Mouse (Mus musculus): ENCODE measurements at regions not wholly inside any gene's neighbourhood (a gene's known extent, or its start where the extent isn't known, plus 50 kb on each side); places are given as distances from the start of the nearest gene placed in this dataset.

DNA sequence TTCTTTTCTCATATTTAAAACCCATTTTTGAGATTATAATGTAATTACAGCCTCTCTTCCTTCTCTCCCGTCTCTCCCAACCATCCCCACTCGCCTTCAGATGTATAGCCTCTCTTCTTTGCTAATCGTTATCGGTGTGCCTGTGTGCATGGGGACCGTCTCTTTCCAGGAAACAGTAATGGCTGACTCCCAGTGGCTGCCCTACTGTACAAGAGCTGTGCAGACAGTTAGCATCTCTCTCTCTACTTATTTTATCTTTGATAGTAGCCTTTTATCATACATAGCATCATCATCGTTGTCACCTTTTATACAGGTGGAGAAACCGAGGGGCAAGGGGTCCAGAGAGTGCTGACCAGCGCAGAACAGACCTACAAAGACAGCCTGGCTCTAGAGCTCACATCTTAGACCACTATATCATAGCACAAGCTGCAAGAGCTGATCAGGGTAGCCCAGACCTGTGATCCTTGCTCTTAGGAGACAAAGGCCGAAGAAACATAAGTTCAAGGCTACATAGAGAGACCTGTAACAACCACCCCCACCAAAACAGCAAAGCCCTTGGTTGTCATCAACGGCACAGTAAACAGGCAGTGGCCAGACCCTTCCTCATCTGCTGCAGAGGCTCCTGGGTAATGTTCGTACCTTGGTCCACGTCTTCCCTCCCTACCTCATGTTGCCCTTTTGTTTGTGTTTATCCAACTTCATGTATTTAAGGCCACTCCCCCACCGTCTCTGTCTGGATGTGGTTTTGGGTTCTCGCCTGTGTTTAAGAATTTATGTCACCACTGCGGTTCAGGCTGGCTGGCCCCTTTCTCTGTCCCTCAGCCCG lies 103.1 kb upstream of the Cpm start:
- DNase-seq, result no peak

DNA sequence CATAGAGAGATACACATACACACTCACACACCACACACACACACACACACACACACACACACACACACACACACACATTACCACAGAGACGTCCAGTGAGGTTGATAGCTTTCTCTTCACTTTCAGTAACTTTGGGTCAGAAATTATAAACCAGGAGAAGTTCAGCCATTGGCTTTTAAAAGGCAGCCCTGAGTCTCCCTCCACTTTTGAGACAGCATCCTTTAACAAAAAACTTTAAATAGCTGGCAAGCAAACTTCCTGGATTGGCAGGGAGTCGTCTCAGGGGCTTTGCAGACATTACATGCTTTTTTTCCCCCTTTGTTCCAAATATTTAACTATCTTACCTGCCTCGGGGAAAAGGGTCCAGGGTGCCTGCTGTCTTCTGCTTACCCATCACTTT lies 103.7 kb upstream of the Cpm start:
- DNase-seq, result no peak

DNA sequence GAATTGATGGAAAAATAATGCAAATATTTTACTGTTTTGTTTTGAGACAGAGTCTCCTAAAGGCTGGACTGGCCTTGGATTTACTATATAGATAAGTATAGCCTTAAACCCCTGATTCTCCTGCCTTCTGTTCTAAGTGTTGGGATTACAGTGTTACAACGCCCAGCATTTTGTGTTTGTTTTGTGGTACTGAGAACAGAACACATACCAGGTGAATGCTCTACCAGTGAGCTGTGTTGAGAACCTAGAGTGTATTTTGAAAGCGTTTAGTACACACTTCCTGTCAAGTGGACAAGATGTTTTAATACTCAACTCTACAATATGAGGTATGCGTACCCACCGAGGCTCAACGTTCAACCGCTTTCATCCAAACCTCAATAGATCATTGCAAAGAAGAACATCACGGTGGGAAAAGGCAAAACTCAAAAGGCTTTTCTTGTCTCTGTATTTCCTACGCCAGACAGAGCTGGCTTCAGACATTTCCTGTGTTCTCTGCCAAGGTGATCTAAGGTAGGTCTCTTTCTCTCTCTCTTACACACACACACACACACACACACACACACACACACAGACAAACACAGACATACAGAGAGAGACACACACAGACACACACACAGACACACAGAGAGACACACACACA lies 104.3 kb upstream of the Cpm start:
- DNase-seq, result no peak

DNA sequence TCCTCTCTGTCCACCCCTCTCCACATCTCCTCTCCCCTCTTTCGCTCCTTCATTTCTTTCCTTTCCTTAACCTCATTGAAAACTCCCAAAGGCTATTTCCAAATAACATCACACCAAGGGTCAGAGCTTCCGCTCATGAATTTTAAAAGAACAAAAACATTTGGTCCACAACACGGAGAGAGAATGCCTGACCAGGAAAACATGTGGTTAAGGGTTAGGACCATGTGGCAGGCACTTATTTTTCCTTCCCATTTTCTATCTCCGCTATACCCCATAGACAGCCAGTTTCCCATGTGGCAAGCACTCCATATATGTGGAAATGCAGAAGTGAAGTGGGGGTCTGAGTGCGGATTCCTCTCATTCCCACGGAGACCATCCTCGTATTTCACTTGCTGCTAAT lies 105.2 kb upstream of the Cpm start:
- no peak for DNase-seq

- no peak for DNase-seq
These were observed 106.1 kb upstream of the Cpm start for GRCm38 (mm10) chr10:117522906-117523829.

- DNase-seq, result no peak
These were observed 106.9 kb upstream of the Cpm start for GRCm38 (mm10) chr10:117522373-117522772.

DNA sequence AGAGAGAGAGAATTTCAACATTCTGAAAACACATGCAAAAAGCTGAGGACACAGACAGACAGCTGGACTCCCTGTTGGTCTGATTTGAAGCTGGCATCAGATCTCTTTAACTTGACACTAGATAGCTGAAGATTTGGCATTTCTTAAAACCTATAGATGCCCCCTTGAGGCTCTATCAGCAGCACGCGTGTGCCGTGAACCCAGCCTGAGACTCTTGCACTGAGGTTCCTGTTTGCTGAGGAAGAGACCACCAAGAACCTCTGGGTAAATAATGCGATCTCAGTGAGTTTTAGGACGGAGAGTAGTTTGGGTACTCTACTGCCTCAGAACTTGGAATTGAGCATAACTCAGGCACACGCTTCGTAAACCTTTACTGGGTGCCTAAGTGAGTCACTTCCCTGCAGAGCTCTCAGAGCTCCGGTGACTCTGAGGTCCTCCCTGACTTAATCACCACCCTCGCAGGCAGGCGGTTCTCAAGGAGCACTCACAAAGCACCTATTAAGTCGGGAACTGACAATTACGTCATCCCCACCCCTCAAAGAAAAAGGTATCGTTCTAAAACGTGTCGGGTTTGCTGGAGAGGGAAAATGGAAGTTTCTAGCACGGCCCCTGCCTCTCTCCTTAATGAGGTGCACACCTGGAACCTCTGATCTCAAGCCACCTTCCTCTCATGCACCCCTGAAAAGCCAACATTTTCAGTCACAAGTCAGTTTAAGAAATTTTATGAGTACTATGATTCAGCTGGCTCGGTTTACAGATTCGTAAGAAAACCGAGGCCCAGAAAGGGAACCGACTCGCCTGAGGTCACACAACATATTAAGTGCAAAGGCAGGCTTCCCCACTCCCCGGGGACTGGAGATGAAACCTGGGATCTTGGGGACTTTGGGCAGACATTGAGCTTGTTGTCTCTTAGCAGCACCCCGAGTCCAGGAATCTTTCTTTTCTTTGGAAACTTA lies 107.7 kb upstream of the Cpm start:
- DNase-seq, result no peak

GRCm38 (mm10) chr10:117520536-117521314 lies 108.6 kb upstream of the Cpm start:
- no peak for DNase-seq

- DNase-seq, result no peak
These were observed 109.4 kb upstream of the Cpm start for GRCm38 (mm10) chr10:117519670-117520535.

- no peak for DNase-seq
These were observed 110.3 kb upstream of the Cpm start for GRCm38 (mm10) chr10:117518793-117519669.

GRCm38 (mm10) chr10:117517800-117518770 lies 111.2 kb upstream of the Cpm start:
- no peak for DNase-seq

GRCm38 (mm10) chr10:117517071-117517714 lies 112.1 kb upstream of the Cpm start:
- no peak for DNase-seq

DNA sequence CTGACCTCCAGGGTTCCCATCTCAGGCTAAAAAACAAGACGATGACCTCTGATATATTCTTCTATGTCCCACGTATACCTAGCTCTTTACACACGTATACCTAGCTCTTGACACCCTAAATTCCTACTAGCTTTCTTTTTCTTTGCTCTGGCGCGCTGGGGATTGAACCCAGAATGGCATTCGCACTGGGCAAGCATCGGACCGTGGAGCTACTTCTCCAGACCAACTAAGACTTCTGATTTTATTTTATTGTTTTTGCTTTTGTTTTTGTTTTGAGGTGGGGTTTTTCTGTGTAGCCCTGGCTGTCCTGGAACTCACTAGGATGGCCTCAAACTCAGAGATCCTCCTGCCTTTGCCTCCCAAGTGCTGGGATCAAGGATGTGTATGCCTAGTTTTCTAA lies 112.8 kb upstream of the Cpm start:
- DNase-seq, result no peak

- DNase-seq, result no peak
These were observed 113.4 kb upstream of the Cpm start for GRCm38 (mm10) chr10:117515777-117516501.

DNA sequence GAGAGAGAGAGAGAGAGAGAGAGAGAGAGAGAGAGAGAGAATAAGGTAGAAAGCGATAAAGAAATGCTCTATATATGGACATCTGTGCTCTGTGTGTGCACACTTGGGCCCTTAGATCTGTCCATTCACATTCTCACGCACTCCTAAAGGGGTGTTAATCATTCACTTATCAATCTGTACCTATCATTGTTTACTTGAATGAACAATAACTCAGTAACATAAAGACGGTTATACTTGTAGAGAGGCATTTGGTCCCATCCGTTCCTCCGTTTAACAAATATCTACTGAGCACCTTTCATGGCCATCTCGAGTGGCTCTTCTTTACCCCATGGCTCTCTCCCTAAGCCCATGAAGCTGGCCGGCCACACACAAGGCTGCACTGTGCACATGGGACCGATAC lies 114.3 kb upstream of the Cpm start:
- DNase-seq, result no peak

DNA sequence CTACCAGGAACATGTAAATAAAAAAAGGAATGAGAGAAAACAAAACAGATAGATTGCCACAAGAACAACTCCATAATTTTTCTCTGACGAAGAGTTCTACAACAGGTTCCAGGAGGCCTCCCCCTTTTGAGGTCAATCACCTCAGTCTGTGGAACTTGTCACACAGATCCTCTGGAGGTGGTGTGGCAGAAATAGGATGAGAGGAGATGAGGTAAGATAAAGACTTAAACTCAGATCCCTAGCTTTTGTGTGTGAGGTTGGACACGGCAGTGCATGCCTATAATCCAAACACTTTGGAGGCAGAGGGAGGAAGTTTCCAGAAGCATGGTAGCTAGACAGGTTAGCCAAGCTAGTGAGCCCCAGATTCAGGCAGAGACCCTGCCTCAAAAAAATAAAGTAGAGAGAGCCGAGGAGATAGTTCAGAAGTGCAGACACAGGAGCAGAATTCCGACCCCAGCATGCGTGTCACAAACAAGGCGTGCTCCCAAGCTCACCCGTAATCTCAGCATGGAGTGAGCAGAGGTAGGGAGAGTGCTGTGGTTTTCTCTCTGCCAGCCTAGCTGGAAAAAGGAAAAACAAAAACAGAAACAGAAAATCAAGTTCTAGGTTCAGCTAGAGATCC lies 115.3 kb upstream of the Cpm start:
- no peak for DNase-seq
